Mouse (Mus musculus) bone marrow macrophage, adult 2 months (primary cell): ENCODE measurements at regions not wholly inside any gene's neighbourhood (a gene's known extent, or its start where the extent isn't known, plus 50 kb on each side); places are given as distances from the start of the nearest gene placed in this dataset.

Experiments
- CTCF ChIP-seq: IDR thresholded peaks from 2 replicates; pipeline ENCODE4 v1.5.1; 2012; ENCODE audit warnings: low read depth, mild to moderate bottlenecking, low read length, moderate library complexity
- POLR2A ChIP-seq: IDR thresholded peaks from 2 replicates; pipeline ENCODE4 v1.6.1; 2012; ENCODE audit warnings: mild to moderate bottlenecking, low read depth, low read length, borderline replicate concordance

GRCm38 (mm10) chr19:53459407-53459788 is 69.0 kb upstream of the Smndc1 start:
- no peak for TF ChIP-seq CTCF
- TF ChIP-seq POLR2A: no peak
